Mouse (Mus musculus) midbrain, embryonic 14.5 days (tissue): Measurements from ENCODE around the gene Tmem115. TPM values are rescaled to one million over a fixed set of nuclear protein-coding genes. Genes with fewer than 3 reads are reported as not detected.

Experiments
- ATAC-seq: fragments of 200-750 bp; cut with Nextera tagmentation; 2 replicates; pipeline ENCODE4 v1.8.0; 2017; ENCODE audit warnings: moderate number of reproducible peaks, moderate library complexity; ENCODE audit not compliant: low FRiP score, low TSS enrichment
- DNase-seq: peaks from one replicate; pipeline ENCODE4 v3.0.0-alpha.2; 2015
- H3K27ac ChIP-seq: fragments of 300-500 bp; sonication (generic); replicated peaks from 2 replicates; pipeline ENCODE4 v1.5.1; 2014; ENCODE audit warnings: mild to moderate bottlenecking, low read depth, low read length, moderate library complexity
- H3K27me3 ChIP-seq: fragments of 300-500 bp; sonication (generic); 2 replicates; pipeline ENCODE4 v1.6.1; 2014; ENCODE audit warnings: low read length, control low read depth, mixed read lengths; ENCODE audit not compliant: control insufficient read depth, insufficient read depth
- H3K36me3 ChIP-seq: fragments of 300-500 bp; sonication (generic); 2 replicates; pipeline ENCODE4 v1.6.1; 2014; ENCODE audit warnings: low read length, control low read depth; ENCODE audit not compliant: control insufficient read depth, insufficient read depth
- H3K4me1 ChIP-seq: fragments of 300-500 bp; sonication (generic); 2 replicates; pipeline ENCODE4 v1.6.1; 2014; ENCODE audit warnings: mild to moderate bottlenecking, antibody characterized with exemption, low read length, control low read depth; ENCODE audit not compliant: control insufficient read depth, insufficient read depth
- H3K4me2 ChIP-seq: fragments of 300-500 bp; sonication (generic); 2 replicates; pipeline ENCODE4 v1.6.1; 2014; ENCODE audit warnings: mild to moderate bottlenecking, low read length, moderate library complexity
- H3K4me3 ChIP-seq: fragments of 300-500 bp; sonication (generic); replicated peaks from 2 replicates; pipeline ENCODE4 v1.5.1; 2014; ENCODE audit warnings: low read depth, low read length
- H3K9ac ChIP-seq: fragments of 300-500 bp; sonication (generic); replicated peaks from 2 replicates; pipeline ENCODE4 v1.6.1; 2014; ENCODE audit warnings: mild to moderate bottlenecking, low read length, moderate library complexity
- H3K9me3 ChIP-seq: fragments of 300-500 bp; sonication (generic); 2 replicates; pipeline ENCODE4 v1.6.1; 2016; ENCODE audit warnings: low read length, control low read depth, mixed read lengths; ENCODE audit not compliant: control insufficient read depth
- WGBS: fragments of 180-500 bp; shearing (Covaris S2); extraction: QIAGEN DNeasy Blood & Tissue Kit; methylation state at CpG from one replicate; pipeline ENCODE4 v1.1.7; 2014; 5-methylcytosine and 5-hydroxymethylcytosine counted together
- polyA plus RNA-seq: library from polyadenylated mRNA; unstranded; fragments of >200 nt; fragmentation: Nextera tagmentation; extraction: Ambion mirVana; gene quantifications from 2 replicates; pipeline ENCODE4 v1.2.1, GENCODE M21; 2014

Gene Tmem115
- polyA plus RNA-seq, 1 experiment from 2014 or later, result 50.9 TPM

DNA sequence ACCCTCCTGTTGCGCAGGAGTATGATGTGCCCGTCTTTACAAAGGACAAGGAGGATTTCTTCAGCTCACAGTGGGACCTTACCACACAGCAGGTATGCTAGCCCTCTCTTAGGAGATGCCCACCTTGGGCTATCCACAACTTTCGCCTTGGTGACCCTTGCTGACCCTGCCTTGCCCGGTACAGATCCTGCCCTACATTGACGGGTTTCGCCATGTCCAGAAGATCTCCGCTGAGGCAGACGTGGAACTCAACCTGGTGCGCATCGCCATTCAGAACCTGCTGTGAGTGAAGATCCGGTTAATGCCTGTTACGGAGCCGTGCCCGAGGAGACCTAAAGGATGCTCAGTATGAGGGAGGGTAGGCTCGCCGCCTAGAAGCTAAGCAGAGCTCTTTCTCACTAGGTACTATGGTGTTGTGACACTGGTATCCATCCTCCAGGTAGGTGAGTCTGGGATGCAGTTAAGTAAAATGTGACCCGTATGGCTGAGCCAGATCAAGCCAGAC is 10.5 kb downstream of the Tmem115 start:
- WGBS, result 95% methylated on average over 17 of the region's 17 CpGs
- H3K9ac ChIP-seq, result no peak overlapping the region
- no peak overlapping the region for H3K27ac ChIP-seq
- H3K4me2 ChIP-seq, result no peak overlapping the region
- no peak overlapping the region for H3K4me3 ChIP-seq
- H3K9me3 ChIP-seq, result no peaks in the 10 kb centered on the region
- no peak for ATAC-seq
- peaks cover 28% of the 10 kb centered on the region for H3K36me3 ChIP-seq
- DNase-seq, result no peak
- H3K27me3 ChIP-seq, result no peaks in the 10 kb centered on the region
- peaks cover 25% of the 10 kb centered on the region for H3K4me1 ChIP-seq

DNA sequence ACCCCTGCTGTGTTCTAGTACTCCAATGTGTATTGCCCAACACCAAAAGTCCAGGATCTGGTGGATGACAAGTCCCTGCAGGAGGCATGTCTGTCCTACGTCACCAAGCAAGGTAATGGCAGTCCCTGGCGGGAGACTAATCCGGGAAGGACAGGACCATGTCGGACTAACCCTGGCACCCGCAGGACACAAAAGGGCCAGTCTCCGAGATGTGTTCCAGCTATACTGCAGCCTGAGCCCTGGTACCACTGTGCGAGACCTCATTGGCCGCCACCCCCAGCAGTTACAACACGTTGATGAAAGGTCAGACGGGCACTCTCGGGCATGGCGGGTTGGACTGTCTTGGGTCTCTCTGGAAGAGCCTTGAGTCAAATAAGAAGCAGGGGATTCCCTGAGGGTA is 11.0 kb downstream of the Tmem115 start:
- Histone ChIP-seq H3K27me3 (no peaks in the 10 kb centered on the region), H3K9me3 (no peaks in the 10 kb centered on the region), H3K9ac (no peak overlapping the region), H3K27ac (no peak overlapping the region), H3K4me1 (peaks cover 25% of the 10 kb centered on the region), H3K36me3 (peaks cover 24% of the 10 kb centered on the region), H3K4me3 (no peak overlapping the region), H3K4me2 (no peak overlapping the region)
- no peak for ATAC-seq
- DNase-seq, result no peak
- WGBS, result 92% methylated on average over 12 of the region's 12 CpGs

DNA sequence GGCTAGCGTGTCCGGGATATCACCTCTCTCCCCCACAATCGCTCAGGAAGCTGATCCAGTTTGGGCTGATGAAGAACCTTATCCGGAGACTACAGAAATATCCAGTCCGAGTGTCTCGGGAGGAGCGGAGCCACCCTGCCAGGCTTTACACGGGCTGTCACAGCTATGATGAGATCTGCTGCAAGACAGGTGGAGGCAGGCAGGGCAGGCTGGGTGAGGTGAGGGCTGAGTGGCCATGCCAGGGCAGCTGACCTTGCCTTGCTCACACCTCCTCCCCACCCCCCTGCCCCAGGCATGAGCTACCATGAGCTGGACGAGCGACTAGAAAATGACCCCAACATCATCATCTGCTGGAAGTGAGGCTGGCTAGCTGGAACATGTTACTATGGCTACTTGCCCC is 11.5 kb downstream of the Tmem115 start:
- Histone ChIP-seq H3K4me2 (no peak overlapping the region), H3K4me1 (peaks cover 25% of the 10 kb centered on the region), H3K9ac (no peak overlapping the region), H3K9me3 (no peaks in the 10 kb centered on the region), H3K36me3 (peaks cover 19% of the 10 kb centered on the region), H3K27ac (no peak overlapping the region), H3K4me3 (no peak overlapping the region), H3K27me3 (peaks cover 2% of the 10 kb centered on the region)
- ATAC-seq (no peak), DNase-seq (no peak)
- WGBS, result 88% methylated on average over 10 of the region's 10 CpGs

DNA sequence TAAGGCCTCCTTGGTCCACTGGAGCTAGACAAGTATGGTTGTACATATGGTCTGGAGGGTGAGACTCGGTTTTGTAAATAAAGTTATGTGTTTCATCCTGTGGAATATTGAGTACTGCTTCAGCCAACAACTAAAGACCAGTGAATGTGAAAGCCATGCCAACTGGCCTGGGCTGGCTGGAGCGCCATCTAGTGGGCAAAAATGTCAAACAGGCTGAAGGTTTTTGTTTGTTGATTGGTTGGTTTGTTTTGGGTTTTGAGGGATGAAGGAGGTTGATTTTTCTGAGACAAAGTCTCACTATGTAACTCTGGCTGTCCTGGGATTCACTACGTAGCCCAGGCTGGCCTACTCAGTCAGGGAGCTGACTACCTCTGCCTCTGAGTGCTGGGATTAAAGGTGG is 11.9 kb downstream of the Tmem115 start:
- Histone ChIP-seq H3K4me2 (no peak overlapping the region), H3K4me1 (peaks cover 25% of the 10 kb centered on the region), H3K9ac (no peak overlapping the region), H3K27ac (no peak overlapping the region), H3K36me3 (peaks cover 19% of the 10 kb centered on the region), H3K27me3 (peaks cover 6% of the 10 kb centered on the region), H3K9me3 (no peaks in the 10 kb centered on the region), H3K4me3 (no peak overlapping the region)
- WGBS, result 5% methylated on average over 3 of the region's 3 CpGs
- ATAC-seq, result no peak
- peak; percentile 88 for DNase-seq

DNA sequence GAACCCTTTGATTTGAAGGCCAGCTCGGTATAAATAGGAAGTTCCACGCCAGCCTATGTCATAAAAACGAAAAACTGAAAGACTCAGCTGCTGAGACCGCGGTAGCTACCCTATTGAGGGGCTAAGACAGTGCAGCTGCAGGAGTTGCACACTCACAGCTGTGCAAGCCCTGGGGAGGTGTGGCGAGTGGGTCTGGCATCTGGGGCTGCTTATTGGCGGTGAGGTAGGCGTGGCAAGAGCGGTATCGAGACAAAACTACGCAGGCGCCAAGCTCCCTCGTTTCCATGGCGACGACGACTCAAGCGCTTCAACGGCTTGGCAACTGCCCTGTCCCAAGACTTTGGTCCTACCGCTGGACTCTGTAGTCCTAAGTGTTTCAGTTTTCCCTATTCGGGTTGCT is 13.3 kb downstream of the Tmem115 start, which contains the start of gene Zmynd10:
Zmynd10 (plus strand) TSS at position 273 of the 400 bp plus-strand sequence.
- Histone ChIP-seq H3K4me3 (peak within 1 kb of the TSS; percentile 19), H3K9ac (no peak within 1 kb of the TSS; the same call in 1 of the 2 replicates), H3K4me1 (peaks cover 26% of the 10 kb centered on the region), H3K27me3 (peaks cover 20% of the 10 kb centered on the region), H3K27ac (peak within 1 kb of the TSS; percentile 14; the same call in 1 of the 2 replicates), H3K4me2 (peak within 1 kb of the TSS; percentile 48), H3K9me3 (no peaks in the 10 kb centered on the region), H3K36me3 (peaks cover 19% of the 10 kb centered on the region)
- ATAC-seq, result peak; percentile 70; the same call in 1 of the 2 replicates
- WGBS, result 3% methylated on average over 20 of the region's 20 CpGs
- peak; percentile 96 for DNase-seq

DNA sequence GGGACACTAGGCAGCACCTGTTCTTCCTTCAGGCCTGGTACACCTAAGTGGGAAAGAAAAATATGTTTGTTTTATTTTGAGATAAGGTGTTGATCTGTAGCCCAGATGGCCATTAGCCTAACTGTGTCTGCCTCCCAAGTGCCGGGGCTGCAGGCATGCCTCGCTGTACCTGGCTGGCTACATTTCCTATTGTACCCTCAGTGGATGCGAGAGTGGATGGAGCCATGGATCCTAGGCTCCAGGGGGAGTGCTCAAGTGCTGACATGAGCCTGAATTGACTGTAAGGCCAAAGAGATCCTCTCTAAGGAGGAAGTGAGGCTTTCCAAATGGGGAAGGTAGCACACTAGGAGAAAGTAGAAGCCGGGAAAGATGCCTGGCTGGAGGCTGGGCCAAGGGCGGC is 14.2 kb downstream of the Tmem115 start:
- H3K27ac ChIP-seq, result no peak overlapping the region
- no peaks in the 10 kb centered on the region for H3K9me3 ChIP-seq
- peaks cover 19% of the 10 kb centered on the region for H3K4me1 ChIP-seq
- ATAC-seq (no peak), DNase-seq (no peak)
- H3K27me3 ChIP-seq, result peaks cover 30% of the 10 kb centered on the region
- peaks cover 19% of the 10 kb centered on the region for H3K36me3 ChIP-seq
- no peak overlapping the region for H3K9ac ChIP-seq
- H3K4me2 ChIP-seq, result no peak overlapping the region
- 77% methylated on average over 5 of the region's 5 CpGs for WGBS
- H3K4me3 ChIP-seq, result no peak overlapping the region

DNA sequence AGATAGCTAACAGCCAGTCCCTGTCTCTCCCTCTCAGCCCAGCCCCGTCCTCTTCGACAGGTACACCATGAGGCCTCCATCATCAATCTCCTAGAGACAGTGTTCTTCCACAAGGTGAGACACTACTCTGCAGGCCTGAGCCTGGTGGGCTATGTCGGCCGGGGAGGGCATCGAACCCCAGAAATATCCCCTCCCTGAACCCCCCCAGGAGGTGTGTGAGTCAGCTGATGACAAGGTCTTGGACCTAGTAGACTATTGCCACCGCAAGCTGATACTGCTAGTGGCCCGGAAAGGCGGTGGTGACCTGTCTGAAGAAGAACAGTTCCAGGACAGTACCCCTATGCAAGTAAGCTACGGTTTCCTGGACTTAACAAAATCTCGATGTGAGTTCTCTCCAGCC is 15.1 kb downstream of the Tmem115 start:
- ATAC-seq, result no peak
- WGBS, result 87% methylated on average over 10 of the region's 10 CpGs

DNA sequence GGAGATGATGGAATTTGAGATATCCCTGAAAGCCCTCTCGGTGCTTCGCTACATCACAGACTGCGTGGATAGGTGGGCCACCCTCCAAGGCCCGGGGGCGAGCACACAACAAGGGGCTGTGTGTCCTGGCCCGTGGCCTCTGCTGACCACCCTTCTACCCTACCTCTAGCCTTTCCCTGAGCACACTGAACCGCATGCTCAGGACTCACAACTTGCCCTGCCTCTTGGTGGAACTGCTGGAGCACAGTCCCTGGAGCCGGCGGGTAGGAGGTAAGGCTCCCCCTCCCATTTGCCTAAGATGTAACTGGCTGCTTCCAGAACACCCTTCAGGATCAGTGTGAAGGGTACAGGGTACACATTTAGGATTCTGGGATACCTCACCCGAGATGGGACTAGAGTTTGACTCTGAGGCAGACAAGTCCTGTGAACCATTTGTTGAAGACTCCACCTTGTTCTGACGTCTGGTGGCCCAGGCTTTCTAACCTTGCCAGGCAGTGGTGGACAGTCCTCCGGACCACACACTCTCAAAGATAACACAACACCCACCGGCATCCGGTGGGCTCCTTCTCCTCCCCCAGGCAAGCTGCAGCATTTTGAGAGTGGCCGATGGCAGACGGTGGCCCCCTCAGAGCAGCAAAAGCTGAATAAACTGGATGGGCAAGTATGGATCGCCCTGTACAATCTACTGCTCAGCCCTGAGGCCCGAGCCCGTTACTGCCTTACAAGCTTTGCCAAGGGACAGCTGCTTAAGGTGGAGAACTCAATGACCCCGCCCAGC is 15.7 kb downstream of the Tmem115 start:
- 87% methylated on average over 20 of the region's 20 CpGs for WGBS
- H3K27me3 ChIP-seq, result peaks cover 30% of the 10 kb centered on the region

More for the DNA sequence above, 15.1 kb downstream of the Tmem115 start:
- no peak for DNase-seq
- no peak overlapping the region for H3K4me3 ChIP-seq
- H3K27me3 ChIP-seq, result peaks cover 30% of the 10 kb centered on the region
- H3K9ac ChIP-seq, result no peak overlapping the region
- no peaks in the 10 kb centered on the region for H3K9me3 ChIP-seq
- H3K27ac ChIP-seq, result no peak overlapping the region
- H3K4me1 ChIP-seq, result peaks cover 23% of the 10 kb centered on the region
- peaks cover 15% of the 10 kb centered on the region for H3K36me3 ChIP-seq
- no peak overlapping the region for H3K4me2 ChIP-seq

More for the DNA sequence above, 15.7 kb downstream of the Tmem115 start:
- Histone ChIP-seq H3K4me2 (no peak overlapping the region), H3K9ac (no peak overlapping the region), H3K4me1 (peaks cover 23% of the 10 kb centered on the region), H3K4me3 (no peak overlapping the region), H3K9me3 (no peaks in the 10 kb centered on the region), H3K27ac (no peak overlapping the region), H3K36me3 (peaks cover 9% of the 10 kb centered on the region)
- no peak for DNase-seq
- no peak for ATAC-seq
